Mouse (Mus musculus) bone marrow, adult 2 months (tissue): ENCODE results near the gene Ttc3. TPM values are rescaled to one million over a fixed set of nuclear protein-coding genes. Genes with fewer than 3 reads are reported as not detected.
"Not testable (repeated sequence)": the region's sequence is repeated elsewhere in the genome, so short reads cannot be mapped to it uniquely, and the experiment has no call there.

Experiments
- H3K27ac ChIP-seq: fragments of 200-500 bp; 2 replicates; pipeline ENCODE4 v1.5.1; 2012; ENCODE audit warnings: low read depth, mild to moderate bottlenecking, control low read depth, inconsistent platforms, low read length; ENCODE audit not compliant: control insufficient read depth, poor library complexity, insufficient read depth
- H3K4me1 ChIP-seq: fragments of 200-500 bp; 2 replicates; pipeline ENCODE4 v1.6.1; 2011; ENCODE audit warnings: low read length; ENCODE audit not compliant: control insufficient read depth, insufficient read depth
- H3K4me3 ChIP-seq: fragments of 200-500 bp; replicated peaks from 2 replicates; pipeline ENCODE3; 2011; ENCODE audit warnings: mild to moderate bottlenecking, low read depth, low read length, control low read depth; ENCODE audit not compliant: control insufficient read depth
- CTCF ChIP-seq: fragments of 200-500 bp; IDR thresholded peaks from 2 replicates; pipeline ENCODE4 v1.5.1; 2011; ENCODE audit warnings: low read length, control low read depth; ENCODE audit not compliant: control insufficient read depth, insufficient read depth
- POLR2A ChIP-seq: fragments of 200-500 bp; IDR thresholded peaks from 2 replicates; pipeline ENCODE4 v1.6.1; 2011; ENCODE audit warnings: low read depth, mild to moderate bottlenecking, control low read depth, low read length, borderline replicate concordance; ENCODE audit not compliant: control insufficient read depth
- WGBS: fragments of 180-500 bp; shearing (Covaris S2); methylation state at CpG from one replicate; pipeline ENCODE4 v1.1.7; 2018; 5-methylcytosine and 5-hydroxymethylcytosine counted together
- polyA plus RNA-seq: library from polyadenylated mRNA; stranded (reverse); fragments of >200 nt; gene quantifications from 2 replicates; pipeline ENCODE4 v1.2.4, GENCODE M21; 2011; ENCODE audit warnings: low replicate concordance; ENCODE audit not compliant: missing spikeins, insufficient read depth, insufficient read length

Gene Ttc3
- polyA plus RNA-seq, 1 experiment = 18.6 TPM

GRCm38 (mm10) chr16:94331886-94332252 is 38.5 kb upstream of the Ttc3 start:
- no peak overlapping the region for H3K4me3 ChIP-seq
- no peak for TF ChIP-seq POLR2A
- peak; percentile 96 for TF ChIP-seq CTCF
- 69% methylated on average over 5 of the region's 5 CpGs for WGBS

GRCm38 (mm10) chr16:94335656-94336055 is 34.8 kb upstream of the Ttc3 start:
- no peak for TF ChIP-seq CTCF
- no peak for TF ChIP-seq POLR2A
- WGBS = 52% methylated on average over 5 of the region's 5 CpGs
- H3K4me1 ChIP-seq = no peaks in the 10 kb centered on the region; the same call in 1 of the 2 replicates
- H3K4me3 ChIP-seq = no peak overlapping the region
- H3K27ac ChIP-seq = no peak overlapping the region

More at GRCm38 (mm10) chr16:94331886-94332252, 38.5 kb upstream of the Ttc3 start:
- no peak overlapping the region for H3K27ac ChIP-seq
- no peaks in the 10 kb centered on the region; the same call in none of the 2 replicates for H3K4me1 ChIP-seq

- H3K4me3 ChIP-seq, H3K27ac ChIP-seq, H3K4me1 ChIP-seq: not testable (repeated sequence)
- 91% methylated on average over 22 of the region's 22 CpGs for WGBS
These were observed 31.0 kb upstream of the Ttc3 start for GRCm38 (mm10) chr16:94339164-94340160.

GRCm38 (mm10) chr16:94345733-94346132 is 24.7 kb upstream of the Ttc3 start:
- WGBS = 81% methylated on average over 1 of the region's 1 CpGs
- Histone ChIP-seq H3K27ac (no peak overlapping the region), H3K4me1 (peaks cover 2% of the 10 kb centered on the region; the same call in 1 of the 2 replicates), H3K4me3 (no peak overlapping the region)
- TF ChIP-seq CTCF = no peak
- no peak for TF ChIP-seq POLR2A

- Histone ChIP-seq H3K4me3 (no peak overlapping the region), H3K4me1 (peaks cover 2% of the 10 kb centered on the region; the same call in 1 of the 2 replicates), H3K27ac (no peak overlapping the region)
- TF ChIP-seq POLR2A (no peak), CTCF (no peak)
- 43% methylated on average over 7 of the region's 7 CpGs for WGBS
These were observed 23.2 kb upstream of the Ttc3 start for GRCm38 (mm10) chr16:94347080-94347731.

- no peak for TF ChIP-seq POLR2A
- TF ChIP-seq CTCF = no peak
- Histone ChIP-seq H3K27ac (no peak overlapping the region), H3K4me3 (no peak overlapping the region), H3K4me1 (peaks cover 2% of the 10 kb centered on the region; the same call in 1 of the 2 replicates)
- 70% methylated on average over 2 of the region's 2 CpGs for WGBS
These were observed 21.6 kb upstream of the Ttc3 start for GRCm38 (mm10) chr16:94348779-94349178.

GRCm38 (mm10) chr16:94349588-94350286 is 20.7 kb upstream of the Ttc3 start:
- 35% methylated on average over 11 of the region's 11 CpGs for WGBS
- Histone ChIP-seq H3K4me1 (peaks cover 2% of the 10 kb centered on the region; the same call in 1 of the 2 replicates), H3K4me3 (no peak overlapping the region), H3K27ac (no peak overlapping the region; the same call in 1 of the 2 replicates)
- TF ChIP-seq POLR2A (no peak), CTCF (no peak)

GRCm38 (mm10) chr16:94350287-94350677 is 20.1 kb upstream of the Ttc3 start:
- WGBS = 69% methylated on average over 10 of the region's 10 CpGs
- Histone ChIP-seq H3K27ac (no peak overlapping the region), H3K4me3 (no peak overlapping the region), H3K4me1 (peaks cover 2% of the 10 kb centered on the region; the same call in 1 of the 2 replicates)
- TF ChIP-seq CTCF (no peak), POLR2A (no peak)
